Mouse (Mus musculus) heart, adult 11 months (tissue): ENCODE measurements at regions not wholly inside any gene's neighbourhood (a gene's known extent, or its start where the extent isn't known, plus 50 kb on each side); places are given as distances from the start of the nearest gene placed in this dataset.
"Not testable (repeated sequence)": the region's sequence is repeated elsewhere in the genome, so short reads cannot be mapped to it uniquely, and the experiment has no call there.

Experiments used
- DNase-seq: peaks from one replicate; pipeline ENCODE4 v3.0.0; 2022

GRCm38 (mm10) chr13:7233399-7233798, 584.8 kb upstream of the Pfkp start:
- no peak for DNase-seq

- no peak for DNase-seq
Observed at GRCm38 (mm10) chr13:7206626-7207211, 558.1 kb upstream of the Pfkp start.

GRCm38 (mm10) chr13:7195990-7196389, 547.4 kb upstream of the Pfkp start:
- no peak for DNase-seq

GRCm38 (mm10) chr13:7182216-7182751, 533.7 kb upstream of the Pfkp start:
- peak; percentile 55 for DNase-seq

- peak; percentile 70 for DNase-seq
Observed at GRCm38 (mm10) chr13:7175561-7176160, 527.1 kb upstream of the Pfkp start.

GRCm38 (mm10) chr13:7170035-7170434, 521.5 kb upstream of the Pfkp start:
- not testable (repeated sequence) for DNase-seq

- DNase-seq = no peak
Observed at GRCm38 (mm10) chr13:7146337-7146736, 497.8 kb upstream of the Pfkp start.

GRCm38 (mm10) chr13:7110572-7110971, 462.0 kb upstream of the Pfkp start:
- DNase-seq = no peak

GRCm38 (mm10) chr13:7103289-7103688, 454.7 kb upstream of the Pfkp start:
- no peak for DNase-seq

- DNase-seq = no peak
Observed at GRCm38 (mm10) chr13:7093072-7093649, 444.6 kb upstream of the Pfkp start.

GRCm38 (mm10) chr13:7090916-7091315, 442.3 kb upstream of the Pfkp start:
- DNase-seq = no peak

- DNase-seq = no peak
Observed at GRCm38 (mm10) chr13:7066211-7066610, 417.6 kb upstream of the Pfkp start.

- no peak for DNase-seq
Observed at GRCm38 (mm10) chr13:7063717-7064116, 415.1 kb upstream of the Pfkp start.

GRCm38 (mm10) chr13:7057545-7057944, 409.0 kb upstream of the Pfkp start:
- no peak for DNase-seq
